Mouse (Mus musculus) MEL (cell line): ENCODE data around the gene Yju2. TPM values are rescaled to one million over a fixed set of nuclear protein-coding genes. Genes with fewer than 3 reads are reported as not detected.

Experiments used
- DNase-seq: peaks from one replicate; pipeline ENCODE4 v3.0.0; 2011; ENCODE audit warnings: low read depth, low spot score
- H3K27ac ChIP-seq: 2 replicates; pipeline ENCODE4 v1.5.1; 2012; ENCODE audit warnings: low read depth, mild to moderate bottlenecking, control low read depth, low read length, moderate library complexity; ENCODE audit not compliant: control insufficient read depth
- H3K27me3 ChIP-seq, 2 experiments: fragments of 150-350 bp in 1 of 2; sonication (generic) in 1 of 2; 2 replicates each; pipeline ENCODE4 v1.6.1; 2012; ENCODE audit warnings: low read length in 2 of 2, mild to moderate bottlenecking in 2 of 2, improper control_type of control experiment in 1 of 2, moderate library complexity in 1 of 2; ENCODE audit not compliant: insufficient read depth in 2 of 2, control insufficient read depth in 1 of 2
- H3K36me3 ChIP-seq, 2 experiments: 2 replicates each; pipeline ENCODE4 v1.6.1; 2012 to 2014; ENCODE audit warnings: low read length in 2 of 2, improper control_type of control experiment in 1 of 2, inconsistent platforms in 1 of 2, mild to moderate bottlenecking in 1 of 2; ENCODE audit not compliant: insufficient read depth in 2 of 2, control insufficient read depth in 1 of 2
- H3K4me1 ChIP-seq, 2 experiments: fragments of 150-350 bp in 1 of 2; sonication (generic) in 1 of 2; 2 replicates each; pipeline ENCODE4 v1.6.1; 2012; ENCODE audit warnings: low read length in 2 of 2, improper control_type of control experiment in 1 of 2, mild to moderate bottlenecking in 1 of 2; ENCODE audit not compliant: insufficient read depth in 2 of 2, control insufficient read depth in 1 of 2
- H3K4me3 ChIP-seq, 2 experiments: fragments of 150-350 bp in 1 of 2; sonication (generic) in 1 of 2; 2 replicates each; pipeline ENCODE4 v1.5.1; 2012; ENCODE audit warnings: low read depth in 2 of 2, low read length in 2 of 2, mild to moderate bottlenecking in 2 of 2, moderate library complexity in 2 of 2, control low read depth in 1 of 2, improper control_type of control experiment in 1 of 2; ENCODE audit not compliant: control insufficient read depth in 1 of 2, insufficient read depth in 1 of 2
- H3K79me2 ChIP-seq: 2 replicates; pipeline ENCODE4 v1.6.1; 2012; ENCODE audit warnings: mild to moderate bottlenecking, low read length, moderate library complexity; ENCODE audit not compliant: control insufficient read depth, poor library complexity, insufficient read depth
- H3K9ac ChIP-seq: 2 replicates; pipeline ENCODE4 v1.6.1; 2012; ENCODE audit warnings: low read depth, mild to moderate bottlenecking, control low read depth, low read length, moderate library complexity; ENCODE audit not compliant: control insufficient read depth, poor library complexity, severe bottlenecking
- H3K9me3 ChIP-seq: fragments of 150-350 bp; sonication (generic); replicated peaks from 2 replicates; pipeline ENCODE4 v1.6.1; 2012; ENCODE audit warnings: mild to moderate bottlenecking, low read length, improper control_type of control experiment, moderate library complexity; ENCODE audit not compliant: insufficient read depth
- CHD1 ChIP-seq: IDR thresholded peaks from 2 replicates; pipeline ENCODE4 v1.6.1; 2012; ENCODE audit warnings: low read depth, mild to moderate bottlenecking, inconsistent platforms, low read length, improper control_type of control experiment
- CHD2 ChIP-seq: IDR thresholded peaks from 2 replicates; pipeline ENCODE4 v1.6.1; 2011; ENCODE audit warnings: low read length, improper control_type of control experiment
- CTCF ChIP-seq, 3 experiments: IDR thresholded peaks in 2 of 3; conservative IDR thresholded peaks in 1 of 3; 2 replicates each; pipeline ENCODE4 v1.5.1; 2011 to 2012; ENCODE audit warnings: low read length in 3 of 3, low read depth in 2 of 3, mild to moderate bottlenecking in 2 of 3, improper control_type of control experiment in 1 of 3, inconsistent platforms in 1 of 3, mixed read lengths in 1 of 3, moderate library complexity in 1 of 3; ENCODE audit not compliant: control insufficient read depth in 1 of 3, insufficient read depth in 1 of 3, poor library complexity in 1 of 3, severe bottlenecking in 1 of 3
- E2F4 ChIP-seq: IDR thresholded peaks from 2 replicates; pipeline ENCODE4 v1.6.1; 2011; ENCODE audit warnings: low read depth, low read length, improper control_type of control experiment, borderline replicate concordance
- GABPA ChIP-seq: IDR thresholded peaks from 2 replicates; pipeline ENCODE4 v1.6.1; 2012; ENCODE audit warnings: low read depth, mild to moderate bottlenecking, inconsistent platforms, low read length, improper control_type of control experiment, moderate library complexity
- MAFK ChIP-seq: IDR thresholded peaks from 2 replicates; pipeline ENCODE4 v1.6.1; 2011; ENCODE audit warnings: low read depth, mild to moderate bottlenecking, low read length, improper control_type of control experiment, borderline replicate concordance
- MEF2A ChIP-seq: IDR thresholded peaks from 2 replicates; pipeline ENCODE4 v1.6.1; 2014; ENCODE audit warnings: low read depth, mild to moderate bottlenecking, inconsistent platforms, low read length, improper control_type of control experiment; ENCODE audit not compliant: poor library complexity, insufficient replicate concordance, severe bottlenecking; ENCODE audit errors: extremely low read depth
- MXI1 ChIP-seq: IDR thresholded peaks from 2 replicates; pipeline ENCODE4 v1.6.1; 2011; ENCODE audit warnings: mild to moderate bottlenecking, low read depth, low read length, improper control_type of control experiment
- POLR2AphosphoS5 ChIP-seq: IDR thresholded peaks from 2 replicates; pipeline ENCODE4 v1.6.1; 2012; ENCODE audit warnings: low read depth, borderline replicate concordance, mild to moderate bottlenecking, inconsistent platforms, low read length, moderate library complexity, mixed read lengths
- RAD21 ChIP-seq: IDR thresholded peaks from 2 replicates; pipeline ENCODE4 v1.6.1; 2011; ENCODE audit warnings: mild to moderate bottlenecking, low read depth, low read length, improper control_type of control experiment
- SIN3A ChIP-seq: IDR thresholded peaks from 2 replicates; pipeline ENCODE4 v1.6.1; 2012; ENCODE audit warnings: low read length, improper control_type of control experiment, inconsistent platforms
- SMC3 ChIP-seq: IDR thresholded peaks from 2 replicates; pipeline ENCODE4 v1.6.1; 2011; ENCODE audit warnings: low read depth, low read length, improper control_type of control experiment
- TCF12 ChIP-seq: IDR thresholded peaks from 2 replicates; pipeline ENCODE4 v1.6.1; 2014; ENCODE audit warnings: low read depth, mild to moderate bottlenecking, inconsistent platforms, low read length, improper control_type of control experiment, moderate library complexity
- UBTF ChIP-seq: IDR thresholded peaks from 2 replicates; pipeline ENCODE4 v1.6.1; 2012; ENCODE audit warnings: low read depth, mild to moderate bottlenecking, inconsistent platforms, low read length, improper control_type of control experiment, moderate library complexity, borderline replicate concordance; ENCODE audit not compliant: insufficient read depth
- ZC3H11A ChIP-seq: IDR thresholded peaks from 2 replicates; pipeline ENCODE4 v1.6.1; 2012; ENCODE audit warnings: low read depth, mild to moderate bottlenecking, inconsistent platforms, low read length, improper control_type of control experiment
- ZKSCAN1 ChIP-seq: IDR thresholded peaks from 2 replicates; pipeline ENCODE4 v1.6.1; 2012; ENCODE audit warnings: low read depth, mild to moderate bottlenecking, inconsistent platforms, low read length, improper control_type of control experiment, moderate library complexity
- ZMIZ1 ChIP-seq: IDR thresholded peaks from 2 replicates; pipeline ENCODE4 v1.6.1; 2012; ENCODE audit warnings: low read depth, mild to moderate bottlenecking, inconsistent platforms, low read length, improper control_type of control experiment, moderate library complexity
- ZNF384 ChIP-seq: IDR thresholded peaks from 2 replicates; pipeline ENCODE4 v1.6.1; 2012; ENCODE audit warnings: low read depth, mild to moderate bottlenecking, inconsistent platforms, low read length, improper control_type of control experiment
- polyA plus RNA-seq, 2 experiments: library from polyadenylated mRNA; stranded (reverse) in 1 of 2; unstranded in 1 of 2; fragments of >175 nt in 1 of 2; fragments of >200 nt in 1 of 2; gene quantifications; 2 replicates each; pipeline versions ENCODE4 v1.2.1 to v1.2.4; 2012; ENCODE audit warnings: low replicate concordance in 2 of 2, low read depth in 1 of 2; ENCODE audit not compliant: insufficient read length in 2 of 2, insufficient read depth in 1 of 2, missing spikeins in 1 of 2
- total RNA-seq: library from RNA; depleted of rRNA; stranded (reverse); fragments of 300-350 nt; gene quantifications from 2 replicates; pipeline ENCODE4 v1.2.3, GENCODE M21; 2012

The Yju2 gene
- total and polyA plus RNA-seq, 3 experiments: 18.6 to 91.8 (median 25.2) TPM

DNA sequence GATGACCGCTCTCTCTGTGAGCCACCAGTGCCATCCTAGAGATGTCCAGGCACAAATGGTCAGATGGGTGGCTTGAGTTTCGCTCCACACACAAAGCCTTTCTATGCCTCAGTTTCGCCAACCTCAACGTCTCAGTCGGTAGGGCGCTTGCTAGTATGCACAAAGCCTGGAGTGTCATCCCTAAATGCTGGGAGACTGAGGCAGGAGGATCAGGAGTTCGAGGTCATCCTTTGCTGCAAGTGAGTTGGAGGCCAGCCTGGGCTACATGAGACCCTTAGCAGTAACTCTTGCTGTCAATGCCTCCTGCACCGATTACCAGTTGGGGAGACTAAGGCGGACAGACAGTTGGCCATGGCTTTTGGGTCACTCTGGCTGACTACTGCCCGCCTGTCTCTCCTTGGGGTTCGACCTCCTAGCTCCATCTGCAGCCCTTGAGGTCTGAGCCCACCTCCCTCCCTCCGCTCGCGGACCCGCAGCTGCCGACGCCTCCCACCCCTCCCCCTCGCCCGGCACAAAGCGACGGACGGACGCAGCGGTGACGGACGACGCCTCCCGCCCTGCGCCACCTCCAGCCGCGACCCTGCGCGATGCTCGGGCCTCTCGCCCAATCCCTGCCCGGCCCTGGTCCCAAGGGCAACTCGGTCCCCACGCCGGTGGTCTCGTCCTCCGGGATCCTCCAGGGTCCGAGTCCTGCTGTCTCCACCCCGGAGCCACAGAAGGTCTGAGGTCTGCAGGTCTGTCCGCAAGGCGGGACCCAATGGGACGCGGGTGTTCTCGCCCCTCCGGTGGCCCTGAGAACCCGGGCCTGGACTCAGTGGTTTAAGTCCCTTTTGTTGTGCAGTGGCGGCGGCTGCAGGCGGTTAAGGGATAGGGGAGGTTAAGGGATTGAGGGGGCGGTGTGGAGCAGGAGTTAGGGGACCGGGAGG lies 11.3 kb downstream of the Yju2 start, which contains the start of gene Shd:
Gene Shd (plus strand): TSS at position 502 of the 926 bp plus-strand sequence.
- Histone ChIP-seq H3K9me3 (no peaks in the 10 kb centered on the region), H3K9ac (no peak within 1 kb of the TSS), H3K27ac (no peak within 1 kb of the TSS), H3K27me3 (no peaks in the 10 kb centered on the region), H3K36me3 (no peaks in the 10 kb centered on the region; a peak in 1 of 4 replicates), H3K4me3 (no peak within 1 kb of the TSS), H3K4me1 (no peaks in the 10 kb centered on the region), H3K79me2 (no peaks in the 10 kb centered on the region)
- DNase-seq: no peak
- TF ChIP-seq UBTF (no peak), SIN3A (no peak), ZNF384 (no peak), SMC3 (no peak), GABPA (no peak), E2F4 (no peak), TCF12 (no peak), MAFK (no peak)

DNA sequence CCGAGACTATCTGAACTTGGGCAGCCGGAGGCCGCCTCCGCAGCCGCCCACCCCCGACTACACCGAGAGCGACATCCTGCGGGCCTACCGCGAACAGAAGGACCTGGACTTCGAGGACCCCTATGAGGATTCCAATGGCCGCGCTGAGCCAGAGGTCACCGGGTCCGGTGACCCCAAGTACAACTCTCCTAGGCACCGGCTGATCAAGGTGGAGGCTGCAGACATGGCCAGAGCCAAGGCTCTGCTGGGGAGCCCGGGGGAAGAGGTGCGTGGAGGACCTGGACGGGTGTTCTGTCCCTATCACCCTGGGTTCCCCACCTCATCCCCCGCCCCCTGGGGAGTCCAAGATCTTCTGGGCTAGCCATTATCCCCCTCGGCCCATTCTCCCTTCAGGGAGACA lies 12.6 kb downstream of the Yju2 start:
- H3K27me3 ChIP-seq: no peaks in the 10 kb centered on the region
- no peaks in the 10 kb centered on the region for H3K79me2 ChIP-seq
- no peaks in the 10 kb centered on the region for H3K4me1 ChIP-seq
- no peak overlapping the region for H3K4me3 ChIP-seq
- H3K27ac ChIP-seq: no peak overlapping the region
- H3K9ac ChIP-seq: no peak overlapping the region
- no peak for DNase-seq
- TF ChIP-seq GABPA (no peak), CHD1 (no peak), ZC3H11A (no peak), SMC3 (no peak), MEF2A (no peak)
- H3K9me3 ChIP-seq: no peaks in the 10 kb centered on the region
- no peaks in the 10 kb centered on the region for H3K36me3 ChIP-seq

DNA sequence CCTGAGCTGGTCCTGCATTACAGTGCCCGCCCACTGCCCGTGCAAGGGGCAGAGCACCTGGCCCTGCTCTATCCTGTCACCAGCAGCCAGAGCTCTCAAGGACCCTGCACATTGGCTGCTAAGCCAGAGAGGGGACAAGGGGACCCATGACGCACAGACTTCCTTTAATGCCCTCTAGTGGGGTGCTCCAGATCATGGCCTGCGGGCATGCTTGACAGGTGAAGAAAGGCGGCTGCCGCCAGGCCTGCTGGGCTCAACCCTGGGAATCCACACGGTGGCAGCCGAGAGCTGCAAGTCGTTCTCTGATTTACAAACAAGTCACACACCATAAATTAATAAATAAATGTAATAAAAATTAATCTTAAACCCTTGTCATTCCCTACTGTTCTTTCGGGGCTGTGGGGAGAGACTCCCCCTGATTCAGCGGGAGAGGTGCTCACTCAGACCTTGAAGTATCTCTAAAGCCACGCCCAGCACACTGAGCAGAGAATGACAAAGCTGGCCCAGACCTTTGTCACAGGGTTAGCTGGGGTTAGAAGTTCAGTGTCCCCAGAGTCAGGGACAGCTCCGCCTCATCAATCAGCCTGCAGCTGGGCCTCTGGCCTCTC lies 17.5 kb downstream of the Yju2 start:
- no peaks in the 10 kb centered on the region for H3K9me3 ChIP-seq
- no peak overlapping the region for H3K4me3 ChIP-seq
- peak; percentile 76 for DNase-seq
- H3K79me2 ChIP-seq: no peaks in the 10 kb centered on the region
- H3K4me1 ChIP-seq: no peaks in the 10 kb centered on the region
- H3K27me3 ChIP-seq: no peaks in the 10 kb centered on the region; a peak in 1 of 4 replicates
- no peaks in the 10 kb centered on the region for H3K36me3 ChIP-seq
- TF ChIP-seq SIN3A (peak; percentile 60), ZC3H11A (peak; percentile 64), CHD2 (no peak), MXI1 (0 out of 2 replicates have a peak, but pooled peaks have one; percentile 29), POLR2AphosphoS5 (no peak), ZKSCAN1 (no peak), CTCF (IDR thresholded peaks at IDR 0.05 in 2 of 3, conservative IDR thresholded peaks at IDR 0.05 in 1 of 3; ENCODE audit: control insufficient read depth in 1 of 3, insufficient read depth in 1 of 3, low read depth in 2 of 3, low read length in 3 of 3, poor library complexity in 1 of 3, severe bottlenecking in 1 of 3) (peak; percentile 71 to 89 (median 88)), ZMIZ1 (no peak), RAD21 (peak; percentile 81), SMC3 (peak; percentile 76)
- no peak overlapping the region for H3K9ac ChIP-seq
- H3K27ac ChIP-seq: no peak overlapping the region
